Mouse (Mus musculus): ENCODE data around the gene Gm20219.

DNA sequence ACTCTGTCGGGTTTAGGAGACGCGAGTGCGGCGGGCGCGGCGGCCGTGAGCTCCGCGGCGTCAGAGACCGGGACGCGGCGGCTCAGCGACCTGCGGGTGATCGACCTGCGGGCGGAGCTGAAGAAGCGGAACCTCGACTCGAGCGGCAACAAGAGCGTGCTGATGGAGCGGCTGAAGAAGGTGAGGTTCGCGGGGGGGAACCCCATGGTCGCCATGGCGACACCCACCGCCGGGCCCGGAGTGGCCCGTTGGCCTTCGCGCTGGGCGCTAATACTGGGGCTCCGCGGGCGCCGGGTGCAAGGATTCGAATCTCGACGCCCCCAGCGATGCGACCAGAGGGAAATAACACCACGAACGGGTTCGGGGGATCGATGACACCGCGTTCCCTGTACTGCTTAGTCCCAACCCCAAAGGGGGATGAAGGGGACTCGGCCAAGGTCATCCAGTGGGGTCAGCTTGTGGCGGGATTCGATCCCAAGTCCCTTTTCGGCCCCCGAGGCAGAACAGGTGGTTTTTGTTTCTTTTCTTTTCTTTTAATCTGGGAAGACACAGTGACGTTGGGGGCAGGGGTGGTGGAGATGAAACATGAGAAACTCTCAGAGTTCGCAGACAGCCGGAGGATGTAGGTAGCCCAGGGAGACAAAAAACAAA is 31.1 kb upstream of the Gm20219 start:
- no peak for TF ChIP-seq ZNF384 (IDR thresholded peaks at IDR 0.05; ENCODE audit: low read depth, low read length)
- no peak for TF ChIP-seq ZC3H11A (IDR thresholded peaks at IDR 0.05; ENCODE audit: borderline replicate concordance, low read depth, low read length)
- TF ChIP-seq CHD2 (IDR thresholded peaks at IDR 0.05; ENCODE audit: low read depth, low read length) = no peak
- no peak for TF ChIP-seq HCFC1 (IDR thresholded peaks at IDR 0.05; ENCODE audit: borderline replicate concordance, insufficient read depth, low read length)
